In genomic region chr13:44733373-44734111, GRCm38 (mm10) we compare ENCODE assay signal across 7 mouse cellular contexts. TPM values are rescaled to one million over a fixed set of nuclear protein-coding genes. Genes with fewer than 3 reads are reported as not detected.
DNase-seq lines count a peak whose midpoint lies in the region; ATAC-seq and TF ChIP-seq lines count a peak whose summit lies in the region.

No protein-coding gene starts in this region.

- H3K4me2 ChIP-seq in intestine, embryonic 16.5 days (ENCODE audit: low read depth, low read length), result peak overlapping the region; percentile 71
- H3K4me2 ChIP-seq in limb, embryonic 11.5 days (ENCODE audit: low read depth, severe bottlenecking), result peak overlapping the region; percentile 68
- peak overlapping the region; percentile 85 for H3K4me2 ChIP-seq in midbrain, embryonic 13.5 days (replicated peaks)

- peak; percentile 82 for DNase-seq in adrenal gland, adult 8-10 months
- DNase-seq in embryo, embryonic 11.5 days (ENCODE audit: low read depth, low spot score), result peak; percentile 69
- DNase-seq in gastrocnemius, postnatal 36 days, result peak; percentile 84 to 86
- DNase-seq in limb, embryonic 11.5 days (ENCODE audit: low spot score), result peak; percentile 87

- peak; percentile 47 for TF ChIP-seq CTCF in small intestine, adult 2 months (IDR thresholded peaks at IDR 0.05; ENCODE audit: extremely low read depth, insufficient read length, insufficient replicate concordance, low read depth, low read length)

- intact Hi-C loops in gastrocnemius, postnatal 36 days (cut with DNase I), result loop anchor here (5.0 to 10.0 kb wide), 5 partner anchors 54 to 939 kb away; no protein-coding TSS in a partner anchor

- H3K36me3 ChIP-seq in intestine, embryonic 16.5 days (ENCODE audit: control insufficient read depth, insufficient read depth, low read length), result no peaks in the 10 kb centered on the region
- H3K36me3 ChIP-seq in limb, embryonic 11.5 days (ENCODE audit: control insufficient read depth, insufficient read depth, low read length), result no peaks in the 10 kb centered on the region
- no peaks in the 10 kb centered on the region for H3K36me3 ChIP-seq in midbrain, embryonic 13.5 days
- H3K36me3 ChIP-seq in small intestine, adult 2 months (ENCODE audit: control insufficient read depth, insufficient read depth, low read length), result no peaks in the 10 kb centered on the region

- H3K9me3 ChIP-seq in intestine, embryonic 16.5 days (ENCODE audit: control insufficient read depth, low read length), result no peaks in the 10 kb centered on the region
- no peaks in the 10 kb centered on the region for H3K9me3 ChIP-seq in limb, embryonic 11.5 days (ENCODE audit: control insufficient read depth, low read length)
- H3K9me3 ChIP-seq in midbrain, embryonic 13.5 days, result no peaks in the 10 kb centered on the region

- peak; percentile 57 for ATAC-seq in intestine, embryonic 16.5 days
- ATAC-seq in limb, embryonic 11.5 days (ENCODE audit: insufficient number of reproducible peaks, low FRiP score, low TSS enrichment, low read depth), result peak; percentile 26; the same call in 1 of the 2 replicates
- ATAC-seq in midbrain, embryonic 13.5 days, result peak; percentile 34

- peak overlapping the region; percentile 95 for H3K9ac ChIP-seq in intestine, embryonic 16.5 days (ENCODE audit: low read depth, low read length)
- peak overlapping the region; percentile 80 for H3K9ac ChIP-seq in limb, embryonic 11.5 days (ENCODE audit: low read length)
- peak overlapping the region; percentile 82 for H3K9ac ChIP-seq in midbrain, embryonic 13.5 days (replicated peaks)

- TF ChIP-seq POLR2A in small intestine, adult 2 months (IDR thresholded peaks at IDR 0.05; ENCODE audit: low read depth, low read length), result no peak; the same call in 1 of the 2 replicates

- H3K4me3 ChIP-seq in intestine, embryonic 16.5 days (ENCODE audit: low read length), result peak overlapping the region; percentile 82
- peak overlapping the region; percentile 80 for H3K4me3 ChIP-seq in limb, embryonic 11.5 days (ENCODE audit: low read depth, low read length)
- H3K4me3 ChIP-seq in midbrain, embryonic 13.5 days (replicated peaks), result peak overlapping the region; percentile 80
- peak overlapping the region; percentile 86 for H3K4me3 ChIP-seq in small intestine, adult 2 months (ENCODE audit: low read depth, low read length)

- no peaks in the 10 kb centered on the region for H3K27me3 ChIP-seq in intestine, embryonic 16.5 days (replicated peaks; ENCODE audit: control insufficient read depth, insufficient read depth, low read length)
- no peaks in the 10 kb centered on the region for H3K27me3 ChIP-seq in limb, embryonic 11.5 days (ENCODE audit: control insufficient read depth, insufficient read depth, low read length)
- no peaks in the 10 kb centered on the region for H3K27me3 ChIP-seq in midbrain, embryonic 13.5 days
- no peaks in the 10 kb centered on the region for H3K27me3 ChIP-seq in small intestine, adult 2 months (ENCODE audit: control insufficient read depth, insufficient read depth, low read length)

- peaks cover 23% of the 10 kb centered on the region for H3K4me1 ChIP-seq in intestine, embryonic 16.5 days (ENCODE audit: control insufficient read depth, insufficient read depth, low read length)
- H3K4me1 ChIP-seq in limb, embryonic 11.5 days (ENCODE audit: control insufficient read depth, insufficient read depth, low read length), result peaks cover 12% of the 10 kb centered on the region; the same call in 1 of the 2 replicates
- peaks cover 33% of the 10 kb centered on the region for H3K4me1 ChIP-seq in midbrain, embryonic 13.5 days (replicated peaks)
- H3K4me1 ChIP-seq in small intestine, adult 2 months (ENCODE audit: control insufficient read depth, insufficient read depth, insufficient read length, low read length), result peaks cover 11% of the 10 kb centered on the region; the same call in 1 of the 2 replicates

- H3K27ac ChIP-seq in intestine, embryonic 16.5 days (ENCODE audit: low read length), result peak overlapping the region; percentile 82
- peak overlapping the region; percentile 56; the same call in 1 of the 2 replicates for H3K27ac ChIP-seq in limb, embryonic 11.5 days (replicated peaks; ENCODE audit: low read depth, low read length)
- peak overlapping the region; percentile 65 for H3K27ac ChIP-seq in midbrain, embryonic 13.5 days
- H3K27ac ChIP-seq in small intestine, adult 2 months (ENCODE audit: insufficient read depth, low read depth, low read length), result peak overlapping the region; percentile 58

- 1% methylated on average over 58 of the region's 71 CpGs for WGBS in intestine, embryonic 16.5 days
- WGBS in limb, embryonic 11.5 days, result under 1% methylated on average over 57 of the region's 71 CpGs
- 1% methylated on average over 66 of the region's 71 CpGs for WGBS in midbrain, embryonic 13.5 days
- under 1% methylated on average over 65 of the region's 71 CpGs for WGBS in small intestine, adult 2 months

RNA-seq across cellular contexts. Expression of gene Jarid2, which starts 4.3 kb away (rescaled TPM):
- 10 to 100 TPM; 32.9 to 48.1 (median 37.8) TPM for total RNA-seq in adrenal gland, adult 8-10 months (2022)
- total RNA-seq in gastrocnemius, postnatal 36 days (2021), result 10 to 100 TPM; 21.5 to 28.2 TPM
- polyA plus RNA-seq in intestine, embryonic 16.5 days (2015; fragmentation: Nextera tagmentation; extraction: Ambion mirVana), result 19.2 and 22.0 TPM in 2 replicates
- polyA plus RNA-seq in limb, embryonic 11.5 days (2014; fragmentation: Nextera tagmentation; extraction: Ambion mirVana), result 34.5 and 37.6 TPM in 2 replicates
- 53.7 and 54.5 TPM in 2 replicates for polyA plus RNA-seq in midbrain, embryonic 13.5 days (2015; fragmentation: Nextera tagmentation; extraction: Ambion mirVana)
- 4.3 and 9.5 TPM in 2 replicates for polyA plus RNA-seq in small intestine, adult 2 months (2012; rRNA removed)

Comparison
In these comparisons a context has a peak if more than half of its experiments do, and no peak if none do; other contexts are left out.
1. Peak in every context shown above with its lines: DNase-seq, ATAC-seq, H3K4me3 ChIP-seq and H3K27ac ChIP-seq.